Mouse (Mus musculus) small intestine, adult 2 months (tissue): ENCODE data around the gene Psmc4. TPM values are rescaled to one million over a fixed set of nuclear protein-coding genes. Genes with fewer than 3 reads are reported as not detected.
A peak's percentile ranks its signal among the peaks of the same experiment; 100 is the strongest.

ENCODE experiments used
- H3K27ac ChIP-seq: fragments of 200-500 bp; 2 replicates; pipeline ENCODE4 v1.5.1; 2012; ENCODE audit warnings: low read depth, low read length, control low read depth, inconsistent platforms; ENCODE audit not compliant: insufficient read depth
- H3K27me3 ChIP-seq: fragments of 200-500 bp; 2 replicates; pipeline ENCODE4 v1.6.1; 2012; ENCODE audit warnings: mild to moderate bottlenecking, moderate library complexity, low read length, inconsistent platforms; ENCODE audit not compliant: control insufficient read depth, insufficient read depth
- H3K36me3 ChIP-seq: fragments of 200-500 bp; 2 replicates; pipeline ENCODE4 v1.6.1; 2012; ENCODE audit warnings: mild to moderate bottlenecking, low read length, control low read depth, inconsistent platforms; ENCODE audit not compliant: control insufficient read depth, insufficient read depth
- H3K4me1 ChIP-seq: fragments of 200-500 bp; 2 replicates; pipeline ENCODE4 v1.6.1; 2012; ENCODE audit warnings: low read length, inconsistent platforms, mixed read lengths; ENCODE audit not compliant: control insufficient read depth, insufficient read depth, insufficient read length
- H3K4me3 ChIP-seq: fragments of 200-500 bp; 2 replicates; pipeline ENCODE4 v1.5.1; 2012; ENCODE audit warnings: low read depth, mild to moderate bottlenecking, control low read depth, inconsistent platforms, low read length, moderate library complexity
- CTCF ChIP-seq: fragments of 200-500 bp; IDR thresholded peaks from 2 replicates; pipeline ENCODE4 v1.5.1; 2012; ENCODE audit warnings: low read depth, mild to moderate bottlenecking, control low read depth, inconsistent platforms, low read length, moderate library complexity, mixed read lengths; ENCODE audit not compliant: insufficient replicate concordance, insufficient read length; ENCODE audit errors: extremely low read depth
- POLR2A ChIP-seq: fragments of 200-500 bp; IDR thresholded peaks from 2 replicates; pipeline ENCODE4 v1.6.1; 2012; ENCODE audit warnings: low read depth, mild to moderate bottlenecking, control low read depth, inconsistent platforms, low read length, moderate library complexity
- WGBS: fragments of 180-500 bp; shearing (Covaris S2); methylation state at CpG from one replicate; pipeline ENCODE4 v1.1.7; 2018; 5-methylcytosine and 5-hydroxymethylcytosine counted together
- polyA plus RNA-seq: library from polyadenylated mRNA; depleted of rRNA; stranded (reverse); fragments of >200 nt; gene quantifications from 2 replicates; pipeline ENCODE4 v1.2.3, GENCODE M21; 2012; rRNA removed

Psmc4 gene
- 51.2 and 74.1 TPM in 2 replicates for polyA plus RNA-seq

GRCm38 (mm10) chr7:28049476-28050409 is at the start of gene Psmc4:
Gene Psmc4 (minus strand): TSS chr7:28050101.
- Histone ChIP-seq H3K4me1 (no peaks in the 10 kb centered on the region; the same call in 1 of the 2 replicates), H3K4me3 (peak within 1 kb of the TSS; percentile 85), H3K27ac (no peak within 1 kb of the TSS), H3K27me3 (no peaks in the 10 kb centered on the region), H3K36me3 (peaks cover 33% of the 10 kb centered on the region)
- WGBS: under 1% methylated on average over 52 of the region's 52 CpGs
- peak; percentile 82 for TF ChIP-seq CTCF
- TF ChIP-seq POLR2A: peak; percentile 76

GRCm38 (mm10) chr7:28099101-28099500 is 49.2 kb upstream of the Psmc4 start:
- 96% methylated on average over 16 of the region's 16 CpGs for WGBS

GRCm38 (mm10) chr7:28093541-28093940 is 43.6 kb upstream of the Psmc4 start:
- H3K36me3 ChIP-seq: no peaks in the 10 kb centered on the region
- H3K27me3 ChIP-seq: no peaks in the 10 kb centered on the region
- no peak overlapping the region for H3K27ac ChIP-seq
- WGBS: 63% methylated on average over 11 of the region's 11 CpGs
- H3K4me3 ChIP-seq: no peak overlapping the region
- no peak for TF ChIP-seq CTCF
- no peak; the same call in 1 of the 2 replicates for TF ChIP-seq POLR2A
- no peaks in the 10 kb centered on the region for H3K4me1 ChIP-seq

More at GRCm38 (mm10) chr7:28099101-28099500, 49.2 kb upstream of the Psmc4 start:
- Histone ChIP-seq H3K27ac (no peak overlapping the region), H3K27me3 (no peaks in the 10 kb centered on the region), H3K4me1 (no peaks in the 10 kb centered on the region), H3K36me3 (no peaks in the 10 kb centered on the region), H3K4me3 (no peak overlapping the region)
- TF ChIP-seq CTCF (no peak), POLR2A (no peak)

GRCm38 (mm10) chr7:28086236-28086635 is 36.3 kb upstream of the Psmc4 start:
- 83% methylated on average over 16 of the region's 16 CpGs for WGBS
- Histone ChIP-seq H3K4me1 (no peaks in the 10 kb centered on the region), H3K27ac (no peak overlapping the region), H3K36me3 (no peaks in the 10 kb centered on the region), H3K27me3 (no peaks in the 10 kb centered on the region), H3K4me3 (no peak overlapping the region)
- TF ChIP-seq CTCF (no peak), POLR2A (no peak)

GRCm38 (mm10) chr7:28084215-28084614 is 34.3 kb upstream of the Psmc4 start:
- no peaks in the 10 kb centered on the region for H3K4me1 ChIP-seq
- H3K27ac ChIP-seq: no peak overlapping the region
- TF ChIP-seq POLR2A (no peak), CTCF (no peak)
- H3K36me3 ChIP-seq: no peaks in the 10 kb centered on the region
- H3K4me3 ChIP-seq: no peak overlapping the region
- 73% methylated on average over 7 of the region's 7 CpGs for WGBS
- no peaks in the 10 kb centered on the region for H3K27me3 ChIP-seq

GRCm38 (mm10) chr7:28070531-28071298 is 20.8 kb upstream of the Psmc4 start, which contains the start of gene Fcgbp:
Gene Fcgbp (plus strand): TSS chr7:28071236.
- 36% methylated on average over 21 of the region's 21 CpGs for WGBS
- H3K27ac ChIP-seq: peak within 1 kb of the TSS; percentile 31; the same call in 1 of the 2 replicates
- H3K36me3 ChIP-seq: no peaks in the 10 kb centered on the region
- TF ChIP-seq POLR2A: no peak; the same call in 1 of the 2 replicates
- H3K4me3 ChIP-seq: peak within 1 kb of the TSS; percentile 27
- no peaks in the 10 kb centered on the region for H3K27me3 ChIP-seq
- peaks cover 11% of the 10 kb centered on the region for H3K4me1 ChIP-seq

GRCm38 (mm10) chr7:28069546-28070172 is 19.8 kb upstream of the Psmc4 start:
- Histone ChIP-seq H3K4me1 (peaks cover 11% of the 10 kb centered on the region), H3K27ac (no peak overlapping the region), H3K36me3 (no peaks in the 10 kb centered on the region), H3K27me3 (no peaks in the 10 kb centered on the region), H3K4me3 (no peak overlapping the region)
- TF ChIP-seq POLR2A (no peak), CTCF (no peak)
- 36% methylated on average over 3 of the region's 3 CpGs for WGBS
